Mouse (Mus musculus) myocyte (in vitro differentiated cells): ENCODE measurements at regions not wholly inside any gene's neighbourhood (a gene's known extent, or its start where the extent isn't known, plus 50 kb on each side); places are given as distances from the start of the nearest gene placed in this dataset.

Experiments
- H3K27me3 ChIP-seq: one replicate; pipeline ENCODE4 v1.6.1; 2011; ENCODE audit not compliant: control insufficient read depth, insufficient read depth, insufficient read length
- H3K36me3 ChIP-seq: one replicate; pipeline ENCODE4 v1.6.1; 2011; ENCODE audit not compliant: control insufficient read depth, insufficient read depth
- H3K4me2 ChIP-seq: one replicate; pipeline ENCODE4 v1.6.1; 2011; ENCODE audit warnings: low read depth, control low read depth
- H3K4me3 ChIP-seq: one replicate; pipeline ENCODE4 v1.5.1; 2011; ENCODE audit warnings: mild to moderate bottlenecking, control low read depth, moderate library complexity
- H3K79me2 ChIP-seq: one replicate; pipeline ENCODE4 v1.6.1; 2011; ENCODE audit not compliant: control insufficient read depth, insufficient read depth
- H3ac ChIP-seq: one replicate; pipeline ENCODE4 v1.6.1; 2011; ENCODE audit not compliant: control insufficient read depth, insufficient read length
- CEBPB ChIP-seq: IDR thresholded peaks from 2 replicates; pipeline ENCODE4 v1.6.1; 2011; ENCODE audit warnings: mild to moderate bottlenecking, moderate library complexity; ENCODE audit not compliant: poor library complexity, insufficient read depth, severe bottlenecking
- E2F4 ChIP-seq: IDR thresholded peaks from one replicate; pipeline ENCODE4 v1.6.1; 2011; ENCODE audit warnings: mild to moderate bottlenecking, control low read depth, moderate library complexity; ENCODE audit not compliant: insufficient read depth
- MAX ChIP-seq: IDR thresholded peaks from one replicate; pipeline ENCODE4 v1.6.1; 2011; ENCODE audit warnings: low read depth, mild to moderate bottlenecking, control low read depth
- MYOD1 ChIP-seq, 3 experiments: IDR thresholded peaks; one replicate each; pipeline ENCODE4 v1.6.1; 2011; ENCODE audit warnings: control low read depth in 2 of 3, low read depth in 2 of 3, mild to moderate bottlenecking in 2 of 3, moderate library complexity in 1 of 3; ENCODE audit not compliant: insufficient read length in 2 of 3, control insufficient read depth in 1 of 3
- MYOG ChIP-seq, 3 experiments: IDR thresholded peaks; one replicate each; pipeline ENCODE4 v1.6.1; 2011; ENCODE audit warnings: control low read depth in 2 of 3, low read depth in 2 of 3, mild to moderate bottlenecking in 2 of 3; ENCODE audit not compliant: insufficient read length in 2 of 3, control insufficient read depth in 1 of 3, insufficient read depth in 1 of 3
- POLR2A ChIP-seq: IDR thresholded peaks from one replicate; pipeline ENCODE4 v1.6.1; 2011; ENCODE audit warnings: low read depth, mild to moderate bottlenecking, control low read depth, moderate library complexity; ENCODE audit not compliant: insufficient read length
- POLR2AphosphoS2 ChIP-seq: IDR thresholded peaks from one replicate; pipeline ENCODE4 v1.6.1; 2011; ENCODE audit warnings: low read depth, control low read depth; ENCODE audit not compliant: insufficient read length
- REST ChIP-seq: IDR thresholded peaks from one replicate; pipeline ENCODE4 v1.6.1; 2011; ENCODE audit warnings: mild to moderate bottlenecking, control low read depth, moderate library complexity; ENCODE audit not compliant: insufficient read depth, insufficient read length
- SRF ChIP-seq: IDR thresholded peaks from one replicate; pipeline ENCODE4 v1.6.1; 2011; ENCODE audit warnings: low read depth; ENCODE audit not compliant: control insufficient read depth, insufficient read length
- TCF12 ChIP-seq: IDR thresholded peaks from one replicate; pipeline ENCODE4 v1.6.1; 2011; ENCODE audit warnings: mild to moderate bottlenecking, control low read depth; ENCODE audit not compliant: poor library complexity, insufficient read depth, severe bottlenecking
- TCF3 ChIP-seq: IDR thresholded peaks from one replicate; pipeline ENCODE4 v1.6.1; 2011; ENCODE audit warnings: low read depth, control low read depth; ENCODE audit not compliant: insufficient read length
- USF1 ChIP-seq: IDR thresholded peaks from one replicate; pipeline ENCODE4 v1.6.1; 2011; ENCODE audit warnings: low read depth, mild to moderate bottlenecking, control low read depth, moderate library complexity

GRCm38 (mm10) chr1:14513662-14514061 is 1579.5 kb downstream of the 4930444P10Rik start:
- TF ChIP-seq CEBPB, result no peak
- TF ChIP-seq POLR2AphosphoS2, result no peak
- no peak for TF ChIP-seq MYOD1 (IDR thresholded peaks at IDR 0.05; ENCODE audit: control insufficient read depth in 1 of 3, insufficient read length in 2 of 3, low read depth in 2 of 3)
- no peak for TF ChIP-seq SRF
- no peak for TF ChIP-seq MYOG (IDR thresholded peaks at IDR 0.05; ENCODE audit: control insufficient read depth in 1 of 3, insufficient read depth in 1 of 3, insufficient read length in 2 of 3, low read depth in 2 of 3)
- TF ChIP-seq REST, result no peak
- TF ChIP-seq USF1, result no peak
- TF ChIP-seq TCF3, result no peak
- TF ChIP-seq TCF12, result no peak
- no peak for TF ChIP-seq E2F4
- TF ChIP-seq MAX, result no peak
- no peak for TF ChIP-seq POLR2A
- Histone ChIP-seq H3K79me2 (no peaks in the 10 kb centered on the region), H3ac (no peak overlapping the region), H3K36me3 (no peaks in the 10 kb centered on the region), H3K27me3 (no peaks in the 10 kb centered on the region), H3K4me2 (no peak overlapping the region), H3K4me3 (no peak overlapping the region)

GRCm38 (mm10) chr1:14512481-14513285 is 1580.4 kb downstream of the 4930444P10Rik start:
- Histone ChIP-seq H3ac (no peak overlapping the region), H3K36me3 (no peaks in the 10 kb centered on the region), H3K4me3 (no peak overlapping the region), H3K79me2 (no peaks in the 10 kb centered on the region), H3K27me3 (no peaks in the 10 kb centered on the region), H3K4me2 (no peak overlapping the region)
- no peak for TF ChIP-seq POLR2AphosphoS2
- no peak for TF ChIP-seq USF1
- TF ChIP-seq MYOG (IDR thresholded peaks at IDR 0.05; ENCODE audit: control insufficient read depth in 1 of 3, insufficient read depth in 1 of 3, insufficient read length in 2 of 3, low read depth in 2 of 3), result no peak
- TF ChIP-seq SRF, result no peak

GRCm38 (mm10) chr1:14506831-14507690 is 1586.1 kb downstream of the 4930444P10Rik start:
- H3K27me3 ChIP-seq, result no peaks in the 10 kb centered on the region
- H3K79me2 ChIP-seq, result no peaks in the 10 kb centered on the region
- H3ac ChIP-seq, result no peak overlapping the region
- no peak for TF ChIP-seq REST
- no peak for TF ChIP-seq POLR2AphosphoS2
- no peak for TF ChIP-seq MAX
- no peak for TF ChIP-seq MYOG (IDR thresholded peaks at IDR 0.05; ENCODE audit: control insufficient read depth in 1 of 3, insufficient read depth in 1 of 3, insufficient read length in 2 of 3, low read depth in 2 of 3)
- TF ChIP-seq SRF, result no peak
- TF ChIP-seq CEBPB, result no peak
- no peak for TF ChIP-seq TCF12
- TF ChIP-seq USF1, result no peak
- no peak for TF ChIP-seq E2F4
- TF ChIP-seq TCF3, result no peak
- TF ChIP-seq POLR2A, result no peak
- no peak for TF ChIP-seq MYOD1 (IDR thresholded peaks at IDR 0.05; ENCODE audit: control insufficient read depth in 1 of 3, insufficient read length in 2 of 3, low read depth in 2 of 3)
- H3K36me3 ChIP-seq, result no peaks in the 10 kb centered on the region
- H3K4me3 ChIP-seq, result no peak overlapping the region
- H3K4me2 ChIP-seq, result no peak overlapping the region

GRCm38 (mm10) chr1:14506201-14506830 is 1586.8 kb downstream of the 4930444P10Rik start:
- H3K4me2 ChIP-seq, result no peak overlapping the region
- no peaks in the 10 kb centered on the region for H3K79me2 ChIP-seq
- H3K36me3 ChIP-seq, result no peaks in the 10 kb centered on the region
- no peak overlapping the region for H3K4me3 ChIP-seq
- TF ChIP-seq E2F4 (no peak), MYOD1 (IDR thresholded peaks at IDR 0.05; ENCODE audit: control insufficient read depth in 1 of 3, insufficient read length in 2 of 3, low read depth in 2 of 3) (no peak), MYOG (IDR thresholded peaks at IDR 0.05; ENCODE audit: control insufficient read depth in 1 of 3, insufficient read depth in 1 of 3, insufficient read length in 2 of 3, low read depth in 2 of 3) (no peak), TCF3 (no peak), CEBPB (no peak), POLR2A (no peak), USF1 (no peak), POLR2AphosphoS2 (no peak), TCF12 (no peak), REST (no peak), MAX (no peak), SRF (no peak)
- H3ac ChIP-seq, result no peak overlapping the region
- no peaks in the 10 kb centered on the region for H3K27me3 ChIP-seq
